Mouse (Mus musculus): ENCODE measurements around the gene Pcmtd2. TPM values are rescaled to one million over a fixed set of nuclear protein-coding genes. Genes with fewer than 3 reads are reported as not detected.
"Not testable (repeated sequence)": the region's sequence is repeated elsewhere in the genome, so short reads cannot be mapped to it uniquely, and the experiment has no call there.

Pcmtd2 gene
- 19.0 and 22.8 TPM in 2 replicates for polyA plus RNA-seq (2015; fragmentation: Nextera tagmentation; extraction: Ambion mirVana)

- Histone ChIP-seq H3K9ac (ENCODE audit: low read depth, low read length) (peak within 1 kb of the TSS; percentile 58), H3K27ac (ENCODE audit: low read depth, low read length) (peak within 1 kb of the TSS; percentile 80), H3K4me1 (replicated peaks; ENCODE audit: control insufficient read depth, insufficient read depth, low read length) (peaks cover 3% of the 10 kb centered on the region; the same call in 1 of the 2 replicates), H3K36me3 (ENCODE audit: control insufficient read depth, insufficient read depth) (peaks cover 11% of the 10 kb centered on the region), H3K27me3 (replicated peaks; ENCODE audit: control insufficient read depth, insufficient read depth, low read length) (no peaks in the 10 kb centered on the region), H3K4me3 (ENCODE audit: low read depth, low read length) (peak within 1 kb of the TSS; percentile 62), H3K9me3 (ENCODE audit: control insufficient read depth) (no peaks in the 10 kb centered on the region), H3K4me2 (replicated peaks; ENCODE audit: low read depth) (peak within 1 kb of the TSS; percentile 61)
- TF ChIP-seq CTCF (IDR thresholded peaks at IDR 0.05; ENCODE audit: low read depth), result no peak
- under 1% methylated on average over 35 of the region's 35 CpGs for WGBS
- peak; percentile 96 for ATAC-seq
These were observed at the start of gene Pcmtd2 for GRCm38 (mm10) chr2:181837372-181838292. Pcmtd2 (plus strand) TSS chr2:181837854.

- 74% methylated on average over 6 of the region's 6 CpGs for WGBS
- no peak overlapping the region for H3K4me3 ChIP-seq (ENCODE audit: low read depth, low read length)
- no peak for ATAC-seq
- H3K4me2 ChIP-seq (replicated peaks; ENCODE audit: low read depth), result no peak overlapping the region
- H3K9ac ChIP-seq (ENCODE audit: low read depth, low read length), result no peak overlapping the region
- H3K4me1 ChIP-seq (replicated peaks; ENCODE audit: control insufficient read depth, insufficient read depth, low read length), result no peaks in the 10 kb centered on the region
- TF ChIP-seq CTCF (IDR thresholded peaks at IDR 0.05; ENCODE audit: low read depth), result no peak
- H3K36me3 ChIP-seq (ENCODE audit: control insufficient read depth, insufficient read depth), result no peaks in the 10 kb centered on the region
- H3K9me3 ChIP-seq (ENCODE audit: control insufficient read depth), result no peaks in the 10 kb centered on the region
- H3K27ac ChIP-seq (ENCODE audit: low read depth, low read length), result no peak overlapping the region; the same call in 1 of the 2 replicates
- no peaks in the 10 kb centered on the region for H3K27me3 ChIP-seq (replicated peaks; ENCODE audit: control insufficient read depth, insufficient read depth, low read length)
These were observed 48.3 kb upstream of the Pcmtd2 start for GRCm38 (mm10) chr2:181789396-181789795.

DNA sequence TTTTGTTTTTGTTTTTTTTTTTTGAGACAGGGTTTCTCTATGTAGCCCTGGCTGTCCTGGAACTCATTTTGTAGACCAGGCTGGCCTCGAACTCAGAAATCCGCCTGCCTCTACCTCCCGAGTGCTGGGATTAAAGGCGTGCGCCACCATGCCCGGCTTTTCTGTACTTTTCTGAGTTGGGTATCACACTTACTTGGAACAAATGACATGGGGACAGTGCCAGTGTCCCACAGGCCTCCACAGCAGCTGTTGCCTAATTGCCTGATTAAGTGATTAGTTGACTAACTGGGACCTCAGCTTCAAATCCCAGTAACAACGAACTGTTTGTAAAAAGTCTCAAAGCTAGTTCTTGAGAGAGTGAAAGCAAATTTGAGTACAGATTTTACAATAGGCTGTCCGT, 44.5 kb upstream of the Pcmtd2 start:
- H3K27me3 ChIP-seq (replicated peaks; ENCODE audit: control insufficient read depth, insufficient read depth, low read length); H3K4me3 ChIP-seq (ENCODE audit: low read depth, low read length); H3K9ac ChIP-seq (ENCODE audit: low read depth, low read length); H3K4me2 ChIP-seq (replicated peaks; ENCODE audit: low read depth); H3K9me3 ChIP-seq (ENCODE audit: control insufficient read depth); ATAC-seq; H3K4me1 ChIP-seq (replicated peaks; ENCODE audit: control insufficient read depth, insufficient read depth, low read length); H3K36me3 ChIP-seq (ENCODE audit: control insufficient read depth, insufficient read depth); H3K27ac ChIP-seq (ENCODE audit: low read depth, low read length): not testable (repeated sequence)
- WGBS, result 82% methylated on average over 8 of the region's 8 CpGs

DNA sequence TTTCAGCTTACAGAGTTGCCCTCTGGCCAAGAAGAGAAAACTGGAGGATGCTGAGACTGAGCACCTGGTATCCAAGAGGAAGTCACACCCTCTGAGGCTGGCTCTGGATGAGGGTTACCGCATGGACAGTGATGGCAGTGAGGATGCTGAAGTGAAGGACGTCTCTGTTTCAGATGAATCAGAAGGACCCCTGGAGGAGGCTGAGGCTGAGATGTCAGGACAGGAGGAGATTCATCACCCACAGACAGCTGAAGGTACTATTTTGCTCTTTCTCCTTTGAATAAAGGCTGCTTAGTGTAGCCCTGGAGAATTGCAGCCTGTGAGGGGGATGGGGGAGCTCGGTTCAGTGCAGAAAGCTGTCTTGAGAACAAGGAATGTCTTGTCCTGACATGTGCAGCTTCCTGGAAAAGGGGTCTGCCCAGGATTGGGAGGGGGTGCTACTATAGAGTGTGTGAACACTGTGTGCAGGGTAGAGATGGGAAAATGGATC, 42.0 kb upstream of the Pcmtd2 start:
- Histone ChIP-seq H3K4me2 (replicated peaks; ENCODE audit: low read depth) (no peak overlapping the region), H3K9ac (ENCODE audit: low read depth, low read length) (no peak overlapping the region), H3K9me3 (ENCODE audit: control insufficient read depth) (no peaks in the 10 kb centered on the region), H3K4me3 (ENCODE audit: low read depth, low read length) (no peak overlapping the region), H3K27ac (ENCODE audit: low read depth, low read length) (no peak overlapping the region), H3K27me3 (replicated peaks; ENCODE audit: control insufficient read depth, insufficient read depth, low read length) (no peaks in the 10 kb centered on the region), H3K36me3 (ENCODE audit: control insufficient read depth, insufficient read depth) (no peaks in the 10 kb centered on the region), H3K4me1 (replicated peaks; ENCODE audit: control insufficient read depth, insufficient read depth, low read length) (no peaks in the 10 kb centered on the region)
- TF ChIP-seq CTCF (IDR thresholded peaks at IDR 0.05; ENCODE audit: low read depth), result no peak
- WGBS, result 74% methylated on average over 3 of the region's 3 CpGs
- ATAC-seq, result no peak

DNA sequence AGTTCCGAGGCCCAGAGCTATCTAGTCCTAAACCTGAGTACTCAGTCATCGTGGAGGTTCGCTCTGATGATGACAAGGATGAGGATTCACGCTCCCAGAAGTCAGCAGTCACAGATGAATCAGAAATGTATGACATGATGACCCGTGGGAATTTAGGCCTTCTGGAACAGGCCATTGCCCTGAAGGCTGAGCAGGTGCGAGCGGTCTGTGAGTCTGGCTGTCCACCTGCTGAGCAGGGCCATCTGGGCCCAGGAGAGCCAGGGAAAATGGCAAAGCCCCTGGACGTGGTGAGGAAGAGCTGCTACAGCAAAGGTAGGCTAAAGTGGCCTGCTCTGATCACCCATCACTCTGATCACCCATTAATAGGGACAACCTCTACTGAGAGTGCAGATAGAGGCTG, 40.0 kb upstream of the Pcmtd2 start:
- no peak overlapping the region for H3K9ac ChIP-seq (ENCODE audit: low read depth, low read length)
- H3K4me1 ChIP-seq (replicated peaks; ENCODE audit: control insufficient read depth, insufficient read depth, low read length), result no peaks in the 10 kb centered on the region
- TF ChIP-seq CTCF (IDR thresholded peaks at IDR 0.05; ENCODE audit: low read depth), result no peak
- 75% methylated on average over 8 of the region's 8 CpGs for WGBS
- no peak for ATAC-seq
- H3K27ac ChIP-seq (ENCODE audit: low read depth, low read length), result no peak overlapping the region
- H3K36me3 ChIP-seq (ENCODE audit: control insufficient read depth, insufficient read depth), result no peaks in the 10 kb centered on the region
- no peaks in the 10 kb centered on the region for H3K27me3 ChIP-seq (replicated peaks; ENCODE audit: control insufficient read depth, insufficient read depth, low read length)
- H3K9me3 ChIP-seq (ENCODE audit: control insufficient read depth), result no peaks in the 10 kb centered on the region
- H3K4me2 ChIP-seq (replicated peaks; ENCODE audit: low read depth), result no peak overlapping the region
- H3K4me3 ChIP-seq (ENCODE audit: low read depth, low read length), result no peak overlapping the region

- Histone ChIP-seq H3K27me3 (replicated peaks; ENCODE audit: control insufficient read depth, insufficient read depth, low read length) (no peaks in the 10 kb centered on the region), H3K4me2 (replicated peaks; ENCODE audit: low read depth) (no peak overlapping the region), H3K4me3 (ENCODE audit: low read depth, low read length) (no peak overlapping the region), H3K4me1 (replicated peaks; ENCODE audit: control insufficient read depth, insufficient read depth, low read length) (no peaks in the 10 kb centered on the region), H3K9ac (ENCODE audit: low read depth, low read length) (no peak overlapping the region), H3K9me3 (ENCODE audit: control insufficient read depth) (no peaks in the 10 kb centered on the region), H3K36me3 (ENCODE audit: control insufficient read depth, insufficient read depth) (no peaks in the 10 kb centered on the region), H3K27ac (ENCODE audit: low read depth, low read length) (no peak overlapping the region)
- no peak for ATAC-seq
- no peak for TF ChIP-seq CTCF (IDR thresholded peaks at IDR 0.05; ENCODE audit: low read depth)
- 68% methylated on average over 2 of the region's 2 CpGs for WGBS
These were observed 8.5 kb upstream of the Pcmtd2 start for GRCm38 (mm10) chr2:181829032-181829650.

Measured in intestine, postnatal 0 days (tissue).